Mouse (Mus musculus): Measurements from ENCODE around the gene Klk5. TPM values are rescaled to one million over a fixed set of nuclear protein-coding genes. Genes with fewer than 3 reads are reported as not detected.
A peak's percentile ranks its signal among the peaks of the same experiment; 100 is the strongest.

Gene Klk5
- polyA plus RNA-seq, 1 experiment from 2014 or later: not detected

DNA sequence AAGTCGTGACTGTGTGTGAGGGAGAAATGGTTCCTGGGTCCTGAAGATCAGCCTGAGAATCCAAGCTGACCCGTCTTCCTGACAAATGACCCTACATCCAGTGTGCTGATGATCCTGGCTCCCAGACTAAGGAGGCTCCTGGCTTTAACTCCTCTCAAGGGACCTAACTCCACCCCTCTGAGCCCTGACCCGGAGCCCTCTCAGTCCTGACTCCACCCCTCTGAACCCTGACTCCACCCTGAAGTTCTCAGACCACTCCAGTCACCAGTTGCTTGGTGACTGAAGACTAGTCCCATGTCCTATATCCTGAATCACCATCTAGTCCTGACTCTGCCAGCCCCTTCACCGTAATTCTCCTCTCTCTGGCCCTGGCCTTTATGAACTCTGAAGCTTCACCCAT is 40.6 kb downstream of the Klk5 start:
- WGBS: 27% methylated on average over 4 of the region's 4 CpGs
- H3K9me3 ChIP-seq: no peaks in the 10 kb centered on the region
- H3K36me3 ChIP-seq: no peaks in the 10 kb centered on the region
- no peak overlapping the region for H3K4me2 ChIP-seq
- H3K4me3 ChIP-seq: no peak overlapping the region
- ATAC-seq (ENCODE audit: low FRiP score): no peak
- peaks cover 11% of the 10 kb centered on the region; the same call in 1 of the 2 replicates for H3K27me3 ChIP-seq
- H3K27ac ChIP-seq: no peak overlapping the region
- peaks cover 3% of the 10 kb centered on the region for H3K4me1 ChIP-seq (replicated peaks)
- H3K9ac ChIP-seq: no peak overlapping the region

DNA sequence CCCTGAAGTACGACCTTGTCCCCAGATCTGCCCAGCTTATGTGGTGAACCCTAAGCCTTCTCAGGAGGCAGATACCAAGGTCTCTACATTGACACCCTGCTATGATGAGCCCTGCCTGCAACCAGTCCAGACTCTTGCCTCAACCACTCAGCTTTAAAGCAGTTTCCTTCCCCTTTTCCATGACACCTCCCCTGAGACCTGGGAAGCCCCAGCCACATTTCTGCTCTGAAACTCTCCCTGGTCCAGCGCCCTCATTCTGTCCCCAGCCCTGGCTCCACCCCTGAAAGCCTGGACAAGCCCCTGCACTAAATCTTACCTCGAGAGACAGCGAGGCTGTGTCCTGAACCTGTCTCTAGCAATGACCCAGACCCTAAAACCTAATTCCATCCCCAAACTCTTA is 41.0 kb downstream of the Klk5 start:
- Histone ChIP-seq H3K27me3 (peaks cover 11% of the 10 kb centered on the region; the same call in 1 of the 2 replicates), H3K4me1 (replicated peaks) (peaks cover 3% of the 10 kb centered on the region), H3K9me3 (no peaks in the 10 kb centered on the region), H3K36me3 (no peaks in the 10 kb centered on the region), H3K4me3 (no peak overlapping the region), H3K4me2 (no peak overlapping the region), H3K27ac (no peak overlapping the region), H3K9ac (no peak overlapping the region)
- WGBS: 32% methylated on average over 4 of the region's 4 CpGs
- no peak for ATAC-seq (ENCODE audit: low FRiP score)

DNA sequence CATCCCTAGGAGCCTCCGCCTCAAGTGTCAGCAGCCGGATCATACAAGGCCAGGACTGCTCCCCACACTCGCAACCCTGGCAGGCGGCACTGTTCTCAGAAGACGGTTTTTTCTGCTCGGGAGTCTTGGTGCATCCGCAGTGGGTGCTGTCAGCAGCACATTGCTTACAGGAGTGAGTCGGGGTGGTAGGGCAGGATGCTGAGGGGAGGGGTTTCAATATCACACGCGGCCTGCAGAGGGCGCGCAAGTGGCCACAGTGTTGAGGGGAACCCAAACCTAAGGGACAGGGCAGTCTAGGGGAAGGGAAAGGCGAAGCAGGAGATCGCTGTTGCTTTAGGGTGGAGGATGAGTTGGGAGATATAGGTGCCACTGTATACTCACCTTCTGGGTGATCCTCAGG is 41.8 kb downstream of the Klk5 start:
- Histone ChIP-seq H3K4me3 (0 out of 2 replicates have a peak overlapping the region, but pooled peaks have one; percentile 15), H3K4me2 (peak overlapping the region; percentile 37; the same call in 1 of the 2 replicates)

DNA sequence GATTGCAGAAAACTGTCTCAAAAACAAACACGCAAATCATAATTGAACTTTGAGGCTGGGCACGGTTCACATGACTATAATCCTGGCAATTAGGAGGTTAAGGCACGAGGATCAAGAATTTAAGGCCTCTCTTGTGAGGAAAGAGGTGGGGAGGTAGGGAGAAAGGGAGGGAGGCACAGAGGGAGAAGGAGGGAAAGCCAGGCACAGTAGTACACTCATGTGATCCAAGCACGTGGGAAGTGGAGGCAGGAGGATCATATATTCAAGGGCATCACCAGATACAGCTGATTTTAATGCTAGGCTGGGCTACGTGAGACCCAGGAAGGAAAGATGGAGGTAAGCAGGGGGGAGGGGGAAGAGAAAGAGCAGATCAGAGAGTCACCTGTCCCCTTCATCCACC is 49.6 kb downstream of the Klk5 start:
- WGBS: 69% methylated on average over 5 of the region's 5 CpGs
- Histone ChIP-seq H3K27ac (no peak overlapping the region), H3K9me3 (no peaks in the 10 kb centered on the region), H3K4me1 (replicated peaks) (no peaks in the 10 kb centered on the region), H3K4me2 (no peak overlapping the region), H3K27me3 (no peaks in the 10 kb centered on the region), H3K36me3 (no peaks in the 10 kb centered on the region), H3K4me3 (no peak overlapping the region), H3K9ac (no peak overlapping the region)
- no peak for ATAC-seq (ENCODE audit: low FRiP score)

More for the DNA sequence above, 41.8 kb downstream of the Klk5 start:
- H3K9ac ChIP-seq: peak overlapping the region; percentile 55; the same call in 1 of the 2 replicates
- no peak overlapping the region for H3K27ac ChIP-seq
- H3K27me3 ChIP-seq: peaks cover 11% of the 10 kb centered on the region; the same call in 1 of the 2 replicates
- peaks cover 3% of the 10 kb centered on the region for H3K4me1 ChIP-seq (replicated peaks)
- no peaks in the 10 kb centered on the region for H3K9me3 ChIP-seq
- WGBS: 16% methylated on average over 14 of the region's 14 CpGs
- H3K36me3 ChIP-seq: no peaks in the 10 kb centered on the region
- ATAC-seq (ENCODE audit: low FRiP score): peak; percentile 58; the same call in 1 of the 2 replicates

DNA sequence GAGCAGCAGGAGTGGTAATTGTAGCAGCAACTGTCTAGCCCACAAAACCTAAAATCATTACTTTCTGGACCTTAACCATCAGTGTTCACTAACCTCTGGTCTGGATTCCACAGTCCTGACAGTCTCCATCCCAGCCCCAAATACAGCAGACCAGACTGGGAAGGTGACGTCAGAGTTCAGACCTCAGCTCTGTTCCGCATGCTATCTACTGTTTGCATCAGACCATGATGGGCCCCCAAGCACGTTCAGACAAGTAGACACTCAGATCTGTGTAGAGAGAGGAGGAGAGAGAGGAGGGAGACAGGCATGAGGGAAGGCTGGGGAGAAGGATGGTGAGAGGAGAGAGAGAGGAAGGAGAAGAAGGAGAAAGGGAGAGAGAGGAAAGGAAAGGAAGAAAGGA is 50.0 kb downstream of the Klk5 start:
- Histone ChIP-seq H3K36me3 (no peaks in the 10 kb centered on the region), H3K9ac (no peak overlapping the region), H3K27ac (no peak overlapping the region), H3K4me1 (replicated peaks) (no peaks in the 10 kb centered on the region), H3K4me2 (no peak overlapping the region), H3K9me3 (no peaks in the 10 kb centered on the region), H3K4me3 (no peak overlapping the region), H3K27me3 (no peaks in the 10 kb centered on the region)
- 67% methylated on average over 3 of the region's 3 CpGs for WGBS
- no peak for ATAC-seq (ENCODE audit: low FRiP score)

DNA sequence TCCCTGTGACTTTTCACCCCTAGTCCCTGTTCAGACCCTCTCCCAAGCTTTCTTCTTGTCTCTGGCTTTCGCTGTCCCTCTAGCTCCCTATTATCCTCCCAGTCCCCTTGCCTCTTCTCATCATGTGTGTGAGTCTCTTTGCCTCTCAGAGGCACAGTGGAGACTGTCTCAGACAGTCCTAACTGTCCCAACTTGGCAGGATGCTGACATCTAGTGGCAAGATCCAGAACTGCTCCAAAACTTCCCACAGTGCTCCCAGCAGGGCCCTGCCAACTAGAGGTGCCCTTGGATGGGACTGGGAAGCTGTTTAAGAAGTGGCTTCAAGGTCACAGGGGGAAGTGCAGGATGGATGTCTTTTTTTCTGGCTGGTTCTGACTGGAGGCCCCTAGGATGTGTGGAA is 53.1 kb downstream of the Klk5 start:
- Histone ChIP-seq H3K9me3 (no peaks in the 10 kb centered on the region), H3K27ac (no peak overlapping the region), H3K4me3 (no peak overlapping the region), H3K36me3 (no peaks in the 10 kb centered on the region), H3K27me3 (no peaks in the 10 kb centered on the region), H3K9ac (no peak overlapping the region), H3K4me1 (replicated peaks) (no peaks in the 10 kb centered on the region), H3K4me2 (no peak overlapping the region)
- WGBS: 17% methylated on average over 1 of the region's 1 CpGs
- ATAC-seq (ENCODE audit: low FRiP score): peak; percentile 99

Other genes starting within 250 kb of the Klk5 start
- 0.43 and 0.56 TPM in 2 replicates for gene Zfp819, start 234.8 kb upstream of the Klk5 start, polyA plus RNA-seq (2015; fragmentation: Nextera tagmentation; extraction: Ambion mirVana)
- gene Ceacam18, start 207.3 kb upstream of the Klk5 start, polyA plus RNA-seq (2015; fragmentation: Nextera tagmentation; extraction: Ambion mirVana): not detected in 2 replicates
- 0.28 and 0.49 TPM in 2 replicates for gene Siglece, start 181.8 kb upstream of the Klk5 start, polyA plus RNA-seq (2015; fragmentation: Nextera tagmentation; extraction: Ambion mirVana)
- 20.4 and 21.8 TPM in 2 replicates for gene Ctu1, start 170.0 kb upstream of the Klk5 start, polyA plus RNA-seq (2015; fragmentation: Nextera tagmentation; extraction: Ambion mirVana)
- not detected in 2 replicates for gene Klk14, start 151.6 kb upstream of the Klk5 start, polyA plus RNA-seq (2015; fragmentation: Nextera tagmentation; extraction: Ambion mirVana)
- gene Klk13, start 129.4 kb upstream of the Klk5 start, polyA plus RNA-seq (2015; fragmentation: Nextera tagmentation; extraction: Ambion mirVana): 0.09 and 0.10 TPM in 2 replicates
- gene Klk12, start 73.1 kb upstream of the Klk5 start, polyA plus RNA-seq (2015; fragmentation: Nextera tagmentation; extraction: Ambion mirVana): not detected in 2 replicates
- not detected in 2 replicates for gene Klk11, start 67.4 kb upstream of the Klk5 start, polyA plus RNA-seq (2015; fragmentation: Nextera tagmentation; extraction: Ambion mirVana)
- 0.18 TPM in 1 of 2 replicates, not detected in the other for gene Klk10, start 60.9 kb upstream of the Klk5 start, polyA plus RNA-seq (2015; fragmentation: Nextera tagmentation; extraction: Ambion mirVana)
- gene Klk9, start 50.1 kb upstream of the Klk5 start, polyA plus RNA-seq (2015; fragmentation: Nextera tagmentation; extraction: Ambion mirVana): 0.18 TPM in 1 of 2 replicates, not detected in the other
- 4.4 and 7.8 TPM in 2 replicates for gene Klk8, start 44.4 kb upstream of the Klk5 start, polyA plus RNA-seq (2015; fragmentation: Nextera tagmentation; extraction: Ambion mirVana)
- gene Klk7, start 30.7 kb upstream of the Klk5 start, polyA plus RNA-seq (2015; fragmentation: Nextera tagmentation; extraction: Ambion mirVana): not detected in 2 replicates
- not detected in 2 replicates for gene Klk6, start 17.5 kb upstream of the Klk5 start, polyA plus RNA-seq (2015; fragmentation: Nextera tagmentation; extraction: Ambion mirVana)
- 0.98 and 1.5 TPM in 2 replicates for gene Klk4, start 39.2 kb downstream of the Klk5 start, polyA plus RNA-seq (2015; fragmentation: Nextera tagmentation; extraction: Ambion mirVana)
- gene Klk15, start 91.8 kb downstream of the Klk5 start, polyA plus RNA-seq (2015; fragmentation: Nextera tagmentation; extraction: Ambion mirVana): not detected in 2 replicates
- not detected in 2 replicates for gene Klk1b8, start 108.7 kb downstream of the Klk5 start, polyA plus RNA-seq (2015; fragmentation: Nextera tagmentation; extraction: Ambion mirVana)
- not detected in 2 replicates for gene Klk1b1, start 124.8 kb downstream of the Klk5 start, polyA plus RNA-seq (2015; fragmentation: Nextera tagmentation; extraction: Ambion mirVana)
- not detected in 2 replicates for gene Klk1b9, start 134.1 kb downstream of the Klk5 start, polyA plus RNA-seq (2015; fragmentation: Nextera tagmentation; extraction: Ambion mirVana)
- gene Klk1b11, start 153.9 kb downstream of the Klk5 start, polyA plus RNA-seq (2015; fragmentation: Nextera tagmentation; extraction: Ambion mirVana): not detected in 2 replicates
- gene Klk1b26, start 170.2 kb downstream of the Klk5 start, polyA plus RNA-seq (2015; fragmentation: Nextera tagmentation; extraction: Ambion mirVana): not detected in 2 replicates
- gene Klk1b27, start 210.3 kb downstream of the Klk5 start, polyA plus RNA-seq (2015; fragmentation: Nextera tagmentation; extraction: Ambion mirVana): not detected in 2 replicates